Mouse (Mus musculus) splenic B cell, adult 2 months (primary cell): ENCODE measurements around the gene Cpne7.

Experiments
- DNase-seq: peaks from one replicate; pipeline ENCODE4 v3.0.0-alpha.2; 2011; ENCODE audit warnings: low read depth, low spot score
- H3K27me3 ChIP-seq: 2 replicates; pipeline ENCODE4 v1.6.1; 2012; ENCODE audit warnings: mild to moderate bottlenecking, low read length, moderate library complexity, mixed read lengths; ENCODE audit not compliant: control insufficient read depth, poor library complexity, insufficient read depth, severe bottlenecking
- H3K36me3 ChIP-seq: 2 replicates; pipeline ENCODE4 v1.6.1; 2012; ENCODE audit warnings: mild to moderate bottlenecking, low read length, moderate library complexity, mixed read lengths; ENCODE audit not compliant: control insufficient read depth, poor library complexity, insufficient read depth, severe bottlenecking

Gene Cpne7

DNA sequence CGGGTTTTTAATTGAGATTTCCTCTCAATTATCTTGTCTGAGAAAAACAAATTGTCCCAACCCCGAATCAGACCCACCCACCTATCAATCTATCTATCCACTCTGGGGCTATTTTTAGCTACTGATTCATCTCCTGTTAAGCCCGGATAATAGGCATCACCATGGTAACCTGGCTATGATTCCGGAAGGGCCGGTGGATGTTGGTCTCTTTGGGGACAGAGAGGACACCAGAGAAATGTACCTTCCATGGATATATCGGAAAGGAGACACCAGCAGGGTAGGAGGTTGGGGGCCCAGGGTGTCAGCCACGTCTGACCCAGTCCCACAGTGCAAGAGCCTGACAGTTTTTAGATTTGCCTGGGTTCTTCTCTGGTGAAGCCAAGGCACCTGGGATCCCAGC lies 18.2 kb downstream of the Cpne7 start:
- Histone ChIP-seq H3K36me3 (no peaks in the 10 kb centered on the region), H3K27me3 (no peaks in the 10 kb centered on the region)
- DNase-seq: no peak

DNA sequence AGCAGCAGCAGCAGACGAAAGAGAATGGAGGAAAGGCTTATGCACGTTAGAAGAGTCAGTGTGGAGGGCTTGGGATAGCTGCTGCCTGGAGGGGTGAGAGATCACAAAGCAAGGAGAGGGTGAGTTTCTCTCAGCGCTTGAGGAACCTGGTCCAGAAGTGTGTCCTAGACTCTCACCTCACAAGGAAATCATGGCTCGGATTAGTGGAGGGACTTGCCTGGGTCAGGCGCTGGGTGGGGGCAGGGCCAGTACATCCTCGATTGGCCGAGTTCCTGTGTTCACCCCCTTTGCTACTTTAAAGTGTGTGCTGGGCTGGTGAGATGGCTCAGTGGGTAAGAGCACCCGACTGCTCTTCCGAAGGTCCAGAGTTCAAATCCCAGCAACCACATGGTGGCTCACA lies 18.6 kb downstream of the Cpne7 start:
- no peak for DNase-seq
- Histone ChIP-seq H3K36me3 (no peaks in the 10 kb centered on the region), H3K27me3 (no peaks in the 10 kb centered on the region)

DNA sequence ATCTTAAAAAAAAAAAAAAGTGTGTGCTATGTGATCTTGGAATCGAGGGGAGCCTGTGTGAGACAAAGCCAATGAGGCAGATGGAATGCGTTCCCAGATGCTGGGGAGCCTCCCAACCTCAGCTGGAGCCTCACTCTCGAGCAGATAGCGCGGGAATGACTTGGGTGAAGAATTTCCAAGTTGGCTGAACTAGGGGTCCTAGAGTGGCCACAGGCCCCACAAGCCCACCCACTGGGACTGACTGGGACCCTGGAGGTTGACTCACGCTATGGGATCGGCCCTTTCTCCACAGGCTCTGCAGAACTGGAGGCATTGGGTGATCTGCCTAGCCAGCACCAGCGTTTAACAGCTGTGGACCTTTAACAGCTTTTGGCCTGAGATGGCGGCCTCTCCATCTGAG lies 19.1 kb downstream of the Cpne7 start:
- no peaks in the 10 kb centered on the region for H3K27me3 ChIP-seq
- no peak for DNase-seq
- no peaks in the 10 kb centered on the region for H3K36me3 ChIP-seq

DNA sequence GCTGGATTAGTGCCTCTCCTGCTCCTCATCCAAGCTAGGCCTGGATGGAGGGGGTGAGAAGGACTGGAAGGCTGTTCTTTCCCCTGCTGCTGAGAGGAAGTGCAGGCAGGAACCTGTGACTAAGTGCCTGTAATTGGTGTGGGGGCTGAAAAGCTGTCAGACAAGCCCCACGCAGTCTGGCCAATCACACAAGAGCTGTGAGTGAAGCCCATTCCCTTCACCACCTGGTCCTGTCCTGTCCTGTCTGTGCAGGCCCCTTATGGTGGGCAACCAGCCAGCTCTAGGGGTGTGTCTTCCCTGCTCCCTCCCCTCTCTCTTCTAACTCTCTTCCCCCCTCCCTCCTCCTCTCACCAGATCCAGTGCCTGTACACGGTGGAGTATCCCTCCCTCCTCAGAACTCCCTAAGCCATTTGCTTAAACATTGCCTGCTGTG lies 20.5 kb downstream of the Cpne7 start:
- Histone ChIP-seq H3K27me3 (no peaks in the 10 kb centered on the region), H3K36me3 (no peaks in the 10 kb centered on the region)
- DNase-seq: no peak

DNA sequence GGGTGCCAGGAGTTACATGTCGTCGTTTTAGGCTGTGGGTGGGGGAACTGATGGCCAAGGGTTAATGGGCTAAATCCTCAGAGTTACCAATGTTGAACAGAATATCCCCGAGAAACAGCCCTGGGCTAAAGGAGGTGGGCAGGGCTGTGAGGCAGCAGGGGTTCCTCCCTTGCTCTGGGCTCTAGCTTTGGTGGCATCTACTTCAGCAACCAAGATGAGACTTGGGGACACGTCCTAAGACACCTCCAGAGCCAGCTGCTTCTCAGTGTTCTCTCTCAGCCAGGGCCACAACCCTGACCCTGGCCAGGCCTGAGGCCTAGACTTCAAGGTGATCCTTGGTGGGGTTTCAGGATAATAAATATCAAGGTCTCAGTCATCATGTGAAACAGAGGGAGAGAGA lies 21.6 kb downstream of the Cpne7 start:
- no peaks in the 10 kb centered on the region for H3K36me3 ChIP-seq
- DNase-seq: no peak

DNA sequence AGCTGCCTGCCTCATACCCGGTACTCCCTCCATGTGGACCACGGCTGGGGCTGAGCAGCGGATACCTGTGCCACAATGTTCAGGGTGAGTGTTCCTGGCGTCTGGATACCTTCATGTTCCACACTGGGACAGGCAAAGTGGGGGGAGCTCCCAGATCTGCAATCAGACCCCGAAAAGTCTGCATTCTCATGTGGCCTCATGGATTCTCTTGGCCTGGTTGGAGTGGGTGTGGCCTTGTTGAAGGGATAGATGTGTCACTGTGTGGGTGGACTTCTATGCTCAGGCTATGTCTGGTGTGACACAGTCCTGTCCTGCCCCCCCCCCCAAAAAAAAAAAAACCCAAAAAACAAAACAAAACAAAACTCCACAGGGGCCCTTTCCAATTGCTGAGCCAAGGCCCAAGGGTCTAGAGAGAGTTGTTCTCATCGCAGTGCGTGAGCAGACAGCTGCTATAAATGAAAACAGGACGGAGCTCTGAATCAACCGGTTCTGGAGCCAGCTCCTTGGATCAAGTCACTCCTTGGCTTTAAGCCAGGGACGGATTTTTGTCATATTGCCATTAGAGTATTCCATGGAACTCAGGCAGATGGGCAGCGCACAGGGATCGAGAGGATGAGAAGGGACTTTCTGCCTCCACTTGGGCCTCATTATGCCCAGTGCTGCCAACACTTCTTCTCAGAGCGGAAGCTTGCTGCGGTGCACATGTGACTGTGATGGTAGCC lies 24.7 kb downstream of the Cpne7 start:
- Histone ChIP-seq H3K27me3 (no peaks in the 10 kb centered on the region), H3K36me3 (no peaks in the 10 kb centered on the region)
- no peak for DNase-seq

More for the DNA sequence above, 21.6 kb downstream of the Cpne7 start:
- H3K27me3 ChIP-seq: no peaks in the 10 kb centered on the region

DNA sequence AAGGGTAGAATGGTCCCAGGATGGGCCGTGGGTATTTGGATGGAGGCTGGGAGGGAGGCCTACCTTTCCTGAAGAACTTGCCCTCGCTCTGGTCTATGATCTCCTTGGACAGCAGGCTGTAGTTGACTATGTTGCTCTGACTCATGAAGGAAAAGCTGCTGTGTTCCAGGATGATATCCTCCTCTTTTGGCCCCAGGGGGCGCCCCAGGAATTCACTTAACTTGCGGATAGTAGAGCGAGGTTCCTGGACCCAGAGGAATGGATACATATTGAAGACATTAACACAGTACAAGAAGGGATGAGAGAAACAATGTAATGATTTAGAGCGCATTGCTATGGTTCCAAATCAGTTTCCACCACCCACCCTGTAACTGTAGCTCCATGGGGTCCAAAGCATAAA lies 28.1 kb downstream of the Cpne7 start:
- DNase-seq: peak; percentile 9
- Histone ChIP-seq H3K27me3 (no peaks in the 10 kb centered on the region), H3K36me3 (no peaks in the 10 kb centered on the region)

DNA sequence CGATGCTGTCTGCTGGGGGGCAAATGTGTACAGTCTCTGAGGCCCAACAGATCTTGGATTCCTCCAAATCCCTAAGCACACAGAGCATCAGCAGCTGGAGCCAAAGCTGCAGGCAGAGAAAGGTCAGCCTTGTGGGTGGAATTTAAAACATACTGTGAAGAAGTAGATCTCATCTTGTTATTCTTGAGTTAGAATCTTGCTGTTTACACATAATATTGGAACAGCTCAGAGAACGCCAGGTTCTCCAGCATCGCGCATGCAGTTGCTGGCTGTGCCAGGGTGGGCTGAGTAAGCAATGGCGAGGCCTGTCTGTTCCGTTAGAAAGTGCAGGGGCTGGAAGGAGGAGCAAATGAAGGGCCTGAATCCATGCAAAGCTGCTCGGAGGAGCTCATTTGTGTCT lies 29.2 kb downstream of the Cpne7 start:
- H3K27me3 ChIP-seq: no peaks in the 10 kb centered on the region
- no peak for DNase-seq
- H3K36me3 ChIP-seq: no peaks in the 10 kb centered on the region

DNA sequence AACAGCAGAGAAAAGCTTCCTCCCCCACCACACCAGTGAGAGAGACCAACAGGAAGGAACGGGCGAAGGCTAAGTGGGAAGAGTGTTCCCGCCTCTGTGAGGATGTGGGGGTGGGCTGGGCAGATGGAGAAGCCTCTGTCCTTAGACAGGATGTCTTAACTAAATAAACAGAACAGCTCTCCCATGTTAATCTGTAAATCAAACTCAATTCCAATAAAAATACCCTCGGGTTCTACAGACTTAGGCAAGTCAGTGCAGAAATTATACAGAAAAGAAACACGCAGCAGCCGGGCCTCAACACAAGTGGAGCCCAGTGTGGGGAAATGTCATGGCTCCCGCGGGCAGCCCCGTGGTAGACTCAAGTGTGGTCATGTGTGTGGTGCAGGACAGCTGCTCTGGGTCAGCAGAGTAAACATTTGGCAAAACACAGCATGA lies 33.6 kb downstream of the Cpne7 start:
- Histone ChIP-seq H3K27me3 (no peaks in the 10 kb centered on the region), H3K36me3 (no peaks in the 10 kb centered on the region)
- no peak for DNase-seq

DNA sequence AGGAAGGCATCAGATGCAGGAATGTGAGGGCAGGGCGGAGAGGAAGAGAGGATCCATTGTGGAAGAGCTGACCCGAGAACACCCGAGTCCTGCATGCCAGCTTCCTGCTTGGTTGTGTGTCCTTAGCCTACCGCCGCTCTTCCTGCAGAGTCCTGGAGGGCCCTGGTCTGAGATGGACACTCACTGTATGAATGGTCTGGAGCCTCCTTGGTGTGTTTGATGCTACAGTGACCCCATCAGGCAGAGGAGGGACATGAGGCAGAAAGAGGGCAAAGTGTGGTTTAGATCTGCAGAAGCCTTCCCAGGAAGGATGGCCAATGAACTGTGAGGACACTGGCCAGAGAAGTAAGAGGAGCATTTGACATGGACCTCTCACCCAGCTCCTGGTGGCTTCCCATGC lies 38.0 kb downstream of the Cpne7 start:
- no peak for DNase-seq
- no peaks in the 10 kb centered on the region for H3K27me3 ChIP-seq
- no peaks in the 10 kb centered on the region for H3K36me3 ChIP-seq

DNA sequence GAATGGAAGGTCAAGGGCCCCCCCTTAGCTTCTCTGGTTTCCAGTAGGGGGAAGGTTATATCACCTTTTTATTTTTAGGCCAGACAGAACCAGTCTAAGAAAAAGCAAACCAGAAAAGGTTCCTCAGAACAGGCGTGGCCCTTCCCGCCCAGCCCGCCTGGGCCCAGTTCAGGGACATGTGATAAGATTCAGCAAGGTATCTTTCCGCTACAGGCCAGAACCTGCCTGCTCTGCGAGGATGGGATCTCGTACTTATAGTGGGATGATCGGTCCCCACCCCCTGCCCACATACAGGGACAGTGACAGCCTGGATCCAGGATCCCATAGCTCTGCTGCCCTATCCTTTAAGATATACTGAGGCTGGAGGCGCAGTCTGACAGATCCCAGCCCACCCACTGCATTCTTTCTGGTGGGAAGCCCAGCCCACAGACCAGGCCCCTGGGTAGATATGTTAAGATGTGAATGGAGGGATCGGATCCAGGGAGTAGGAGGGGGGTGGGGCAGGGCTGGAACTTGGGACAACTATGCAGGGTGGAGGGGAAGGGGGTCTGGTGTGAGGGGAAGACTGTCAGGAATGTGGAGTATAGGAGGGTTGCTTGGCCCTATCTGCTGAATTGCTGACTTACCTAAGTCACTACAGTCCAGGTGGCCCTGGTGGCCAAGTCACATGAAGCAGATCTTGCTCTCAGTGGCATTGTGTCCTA lies 39.0 kb downstream of the Cpne7 start:
- H3K36me3 ChIP-seq: no peaks in the 10 kb centered on the region
- H3K27me3 ChIP-seq: no peaks in the 10 kb centered on the region
- no peak for DNase-seq

DNA sequence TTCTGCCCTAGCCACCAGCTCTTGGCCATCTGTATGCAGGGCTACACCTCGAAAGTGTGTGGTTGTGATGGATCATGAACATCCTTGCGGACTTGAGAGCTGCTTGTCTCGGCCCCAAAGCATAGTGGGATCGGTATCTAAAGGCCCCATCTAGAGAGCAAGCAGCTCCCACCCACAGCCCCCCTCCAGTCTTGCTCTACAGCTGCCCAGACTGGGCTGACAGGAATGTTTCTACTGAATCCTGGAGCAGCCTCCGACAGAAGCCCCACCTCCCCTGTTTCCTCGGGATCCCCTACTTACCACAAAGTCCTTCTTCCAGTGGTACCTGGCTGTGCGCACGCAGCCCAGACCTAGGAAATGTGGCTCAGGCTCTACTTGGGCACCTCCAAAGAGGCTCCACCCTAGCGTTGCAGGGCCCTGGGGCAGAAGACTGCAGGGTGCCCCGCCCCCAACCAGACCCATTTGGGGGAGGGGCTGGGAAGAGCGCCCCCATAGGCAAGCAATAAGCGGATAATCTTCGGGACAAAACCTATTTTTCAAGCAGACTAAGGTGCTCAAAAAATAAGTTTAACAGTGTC lies 40.8 kb downstream of the Cpne7 start, which contains the start of gene Sult5a1:
Gene Sult5a1, minus strand, starts transcription at position 428 of the 578 bp plus-strand sequence.
- no peaks in the 10 kb centered on the region for H3K36me3 ChIP-seq
- H3K27me3 ChIP-seq: no peaks in the 10 kb centered on the region
- no peak for DNase-seq

DNA sequence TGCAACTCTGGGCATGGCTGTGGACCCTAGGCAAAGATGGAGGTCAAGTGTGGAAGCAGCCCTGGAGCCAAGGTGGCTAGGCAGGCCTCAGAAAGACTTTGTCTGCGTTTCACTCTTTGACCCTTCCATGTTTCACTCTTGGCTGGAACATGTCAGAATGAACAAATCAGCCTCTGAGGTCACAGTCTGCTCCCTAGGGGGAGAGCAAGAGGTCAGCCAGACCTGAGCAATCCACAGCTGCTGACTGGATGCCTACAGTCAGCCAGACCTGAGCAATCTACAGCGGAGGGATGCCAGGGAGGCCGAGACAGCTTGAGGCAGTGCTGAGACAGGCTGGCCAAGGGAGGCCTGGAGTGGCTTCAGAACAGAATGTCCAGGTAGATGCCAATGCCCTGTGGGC lies 64.2 kb downstream of the Cpne7 start:
- Histone ChIP-seq H3K36me3 (no peaks in the 10 kb centered on the region), H3K27me3 (no peaks in the 10 kb centered on the region)
- no peak for DNase-seq
